Mouse (Mus musculus): ENCODE measurements around the gene Fbxo34. TPM values are rescaled to one million over a fixed set of nuclear protein-coding genes. Genes with fewer than 3 reads are reported as not detected.

The Fbxo34 gene
- polyA plus RNA-seq, 1 experiment, result 51.5 TPM

DNA sequence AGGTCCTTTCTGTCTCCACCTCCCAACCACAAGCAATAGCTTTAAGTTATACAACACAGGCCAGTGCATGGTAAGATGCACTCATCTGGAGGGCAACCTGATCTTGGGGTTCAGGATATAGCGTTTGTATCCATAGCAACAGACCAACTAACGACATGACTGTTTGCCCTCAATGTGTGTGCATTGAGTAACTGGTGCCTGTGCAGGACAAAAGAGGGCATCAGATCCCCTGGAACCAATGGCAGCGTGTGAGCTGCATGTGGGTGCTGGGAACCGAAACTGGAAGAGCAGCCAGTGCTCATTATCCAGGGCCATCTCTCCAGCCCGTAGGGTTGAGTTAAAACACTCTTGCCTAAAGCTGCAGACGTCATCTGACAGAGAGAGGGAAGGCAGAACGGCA is 38.5 kb downstream of the Fbxo34 start:
- Histone ChIP-seq H3K27ac (ENCODE audit: control insufficient read depth, insufficient read depth, low read depth, low read length) (no peak overlapping the region), H3K27me3 (ENCODE audit: control insufficient read depth, insufficient read depth, low read length) (no peaks in the 10 kb centered on the region), H3K36me3 (ENCODE audit: control insufficient read depth, insufficient read depth, low read length) (no peaks in the 10 kb centered on the region), H3K4me3 (ENCODE audit: control insufficient read depth, low read depth, low read length) (no peak overlapping the region), H3K4me1 (ENCODE audit: control insufficient read depth, insufficient read depth, low read length) (peaks cover 5% of the 10 kb centered on the region)
- TF ChIP-seq POLR2A (IDR thresholded peaks at IDR 0.05; ENCODE audit: control insufficient read depth, low read depth, low read length), result no peak
- TF ChIP-seq CTCF (IDR thresholded peaks at IDR 0.05; ENCODE audit: control insufficient read depth, insufficient read depth, insufficient replicate concordance, low read depth, low read length), result no peak

DNA sequence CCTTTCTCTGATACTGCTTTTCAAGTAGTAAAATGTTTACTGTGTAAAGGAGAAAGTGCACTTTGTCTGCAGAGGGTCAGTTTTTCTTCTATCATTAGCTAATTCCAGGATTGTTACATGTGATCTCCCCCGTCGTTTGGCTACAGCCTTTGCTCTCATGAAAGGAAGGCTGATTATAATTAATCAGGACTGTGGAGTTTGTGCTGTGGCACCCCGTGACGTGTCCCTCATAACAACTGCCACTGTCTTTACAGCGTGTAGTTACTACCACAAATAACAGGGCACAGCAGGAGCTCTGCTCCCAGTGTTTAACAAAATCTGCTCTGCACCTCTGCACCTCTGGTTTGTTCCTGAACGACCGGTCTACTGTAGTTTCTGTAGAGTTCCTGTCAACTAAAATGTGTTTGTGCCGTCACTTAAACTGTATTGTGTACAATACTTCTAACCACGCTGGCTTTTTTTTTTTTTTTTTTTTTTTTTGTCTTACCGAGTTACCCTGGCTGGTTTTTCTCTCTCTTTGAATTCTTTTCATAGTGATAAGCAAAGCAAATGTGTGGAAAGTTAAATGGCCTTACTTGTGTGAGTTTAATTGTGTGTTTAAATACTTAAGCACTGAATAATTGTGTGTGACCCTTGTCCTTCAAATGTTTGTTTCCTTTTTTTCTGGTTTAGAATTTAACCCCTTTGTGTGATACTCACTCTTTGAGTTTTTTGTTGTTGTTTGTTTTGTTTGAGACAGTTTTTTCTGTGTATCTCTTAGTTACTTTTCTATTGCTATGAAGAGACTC is 39.3 kb downstream of the Fbxo34 start:
- peaks cover 5% of the 10 kb centered on the region for H3K4me1 ChIP-seq (ENCODE audit: control insufficient read depth, insufficient read depth, low read length)
- no peaks in the 10 kb centered on the region for H3K36me3 ChIP-seq (ENCODE audit: control insufficient read depth, insufficient read depth, low read length)
- H3K4me3 ChIP-seq (ENCODE audit: control insufficient read depth, low read depth, low read length), result no peak overlapping the region
- H3K27me3 ChIP-seq (ENCODE audit: control insufficient read depth, insufficient read depth, low read length), result no peaks in the 10 kb centered on the region
- TF ChIP-seq CTCF (IDR thresholded peaks at IDR 0.05; ENCODE audit: control insufficient read depth, insufficient read depth, insufficient replicate concordance, low read depth, low read length) (no peak), POLR2A (IDR thresholded peaks at IDR 0.05; ENCODE audit: control insufficient read depth, low read depth, low read length) (no peak)
- H3K27ac ChIP-seq (ENCODE audit: control insufficient read depth, insufficient read depth, low read depth, low read length), result no peak overlapping the region

DNA sequence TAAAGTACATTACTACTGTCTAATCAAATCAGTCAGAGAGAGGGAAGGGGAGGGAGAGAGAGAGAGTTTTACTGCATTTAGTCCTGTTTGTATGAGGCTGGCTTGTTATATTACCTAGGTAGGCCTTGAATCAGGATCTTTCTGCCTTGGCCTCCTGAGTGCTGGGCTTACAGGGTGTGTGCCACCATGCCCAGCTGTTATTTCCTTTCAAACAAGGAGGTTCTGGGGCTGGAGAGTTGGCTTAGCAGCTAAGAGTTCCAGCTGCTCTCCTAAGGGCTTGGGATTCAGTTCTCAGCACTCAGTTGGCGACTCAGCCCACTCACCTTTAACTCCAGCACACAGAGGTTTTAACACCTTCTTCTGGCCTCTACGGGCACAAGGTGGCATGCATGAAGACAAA is 40.5 kb downstream of the Fbxo34 start:
- Histone ChIP-seq H3K36me3 (ENCODE audit: control insufficient read depth, insufficient read depth, low read length) (0 out of 2 replicates have a peak, but pooled peaks cover 1% of the 10 kb centered on the region), H3K4me1 (ENCODE audit: control insufficient read depth, insufficient read depth, low read length) (peaks cover 5% of the 10 kb centered on the region), H3K4me3 (ENCODE audit: control insufficient read depth, low read depth, low read length) (no peak overlapping the region), H3K27me3 (ENCODE audit: control insufficient read depth, insufficient read depth, low read length) (no peaks in the 10 kb centered on the region), H3K27ac (ENCODE audit: control insufficient read depth, insufficient read depth, low read depth, low read length) (no peak overlapping the region)
- TF ChIP-seq POLR2A (IDR thresholded peaks at IDR 0.05; ENCODE audit: control insufficient read depth, low read depth, low read length), result no peak
- no peak for TF ChIP-seq CTCF (IDR thresholded peaks at IDR 0.05; ENCODE audit: control insufficient read depth, insufficient read depth, insufficient replicate concordance, low read depth, low read length)

DNA sequence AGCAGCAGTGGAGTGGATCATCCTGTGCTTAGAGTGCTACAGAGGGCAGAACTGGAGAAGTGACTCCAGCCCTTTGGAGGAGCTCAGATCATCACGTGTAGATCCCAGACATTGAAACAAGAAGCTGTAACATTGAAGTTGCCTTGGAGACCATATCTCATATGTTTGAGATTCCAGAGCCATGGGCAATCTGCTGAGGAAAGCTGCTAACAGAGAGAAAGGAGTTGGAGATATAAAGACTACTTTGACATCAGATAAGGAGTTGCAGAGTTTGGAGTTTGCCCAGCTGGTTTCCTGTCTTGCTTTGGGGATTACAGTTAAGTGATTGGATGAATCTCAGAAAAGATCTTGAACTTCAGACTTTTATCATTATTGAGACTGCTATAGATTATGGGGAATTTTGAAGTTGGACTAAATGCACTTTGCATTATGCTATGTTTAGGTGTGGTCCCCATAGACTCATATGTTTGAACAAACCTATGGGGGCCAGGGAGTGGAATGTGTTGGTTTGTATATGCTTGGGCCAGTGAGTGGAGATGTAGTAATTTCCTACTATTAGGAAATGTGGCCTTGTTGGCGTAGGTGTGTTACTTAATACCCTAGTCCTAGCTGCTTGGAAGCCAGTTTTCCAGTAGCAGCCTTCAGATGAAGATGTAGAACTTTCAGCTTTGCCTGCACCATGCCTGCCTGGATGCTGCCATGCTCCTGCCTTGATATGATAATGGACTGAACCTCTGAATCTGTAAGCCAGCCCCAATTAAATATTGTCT is 43.6 kb downstream of the Fbxo34 start:
- Histone ChIP-seq H3K27me3 (ENCODE audit: control insufficient read depth, insufficient read depth, low read length) (no peaks in the 10 kb centered on the region), H3K4me3 (ENCODE audit: control insufficient read depth, low read depth, low read length) (no peak overlapping the region), H3K36me3 (ENCODE audit: control insufficient read depth, insufficient read depth, low read length) (0 out of 2 replicates have a peak, but pooled peaks cover 1% of the 10 kb centered on the region), H3K4me1 (ENCODE audit: control insufficient read depth, insufficient read depth, low read length) (peaks cover 2% of the 10 kb centered on the region), H3K27ac (ENCODE audit: control insufficient read depth, insufficient read depth, low read depth, low read length) (no peak overlapping the region)
- TF ChIP-seq POLR2A (IDR thresholded peaks at IDR 0.05; ENCODE audit: control insufficient read depth, low read depth, low read length) (no peak), CTCF (IDR thresholded peaks at IDR 0.05; ENCODE audit: control insufficient read depth, insufficient read depth, insufficient replicate concordance, low read depth, low read length) (no peak)

DNA sequence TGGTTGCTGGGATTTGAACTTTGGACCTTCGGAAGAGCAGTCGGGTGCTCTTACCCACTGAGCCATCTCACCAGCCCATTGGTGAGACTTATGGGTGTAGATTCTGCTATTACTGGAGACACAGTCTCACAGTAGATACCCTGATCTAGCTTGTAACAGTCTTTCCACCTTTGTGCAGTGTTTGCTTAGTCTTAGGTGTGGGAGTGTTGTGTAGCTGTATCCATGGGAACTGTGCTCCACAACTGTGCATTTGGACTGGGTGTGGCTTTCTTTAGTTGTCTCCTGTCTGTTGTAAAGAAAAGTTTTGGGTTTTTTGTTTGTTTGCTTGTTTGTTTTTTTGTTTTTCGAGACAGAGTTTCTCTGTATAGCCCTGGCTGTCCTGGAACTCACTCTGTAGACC is 45.7 kb downstream of the Fbxo34 start:
- H3K4me3 ChIP-seq (ENCODE audit: control insufficient read depth, low read depth, low read length), result no peak overlapping the region
- no peak overlapping the region for H3K27ac ChIP-seq (ENCODE audit: control insufficient read depth, insufficient read depth, low read depth, low read length)
- TF ChIP-seq POLR2A (IDR thresholded peaks at IDR 0.05; ENCODE audit: control insufficient read depth, low read depth, low read length), result no peak
- TF ChIP-seq CTCF (IDR thresholded peaks at IDR 0.05; ENCODE audit: control insufficient read depth, insufficient read depth, insufficient replicate concordance, low read depth, low read length), result no peak
- H3K36me3 ChIP-seq (ENCODE audit: control insufficient read depth, insufficient read depth, low read length), result 0 out of 2 replicates have a peak, but pooled peaks cover 1% of the 10 kb centered on the region
- no peaks in the 10 kb centered on the region for H3K4me1 ChIP-seq (ENCODE audit: control insufficient read depth, insufficient read depth, low read length)
- H3K27me3 ChIP-seq (ENCODE audit: control insufficient read depth, insufficient read depth, low read length), result no peaks in the 10 kb centered on the region

DNA sequence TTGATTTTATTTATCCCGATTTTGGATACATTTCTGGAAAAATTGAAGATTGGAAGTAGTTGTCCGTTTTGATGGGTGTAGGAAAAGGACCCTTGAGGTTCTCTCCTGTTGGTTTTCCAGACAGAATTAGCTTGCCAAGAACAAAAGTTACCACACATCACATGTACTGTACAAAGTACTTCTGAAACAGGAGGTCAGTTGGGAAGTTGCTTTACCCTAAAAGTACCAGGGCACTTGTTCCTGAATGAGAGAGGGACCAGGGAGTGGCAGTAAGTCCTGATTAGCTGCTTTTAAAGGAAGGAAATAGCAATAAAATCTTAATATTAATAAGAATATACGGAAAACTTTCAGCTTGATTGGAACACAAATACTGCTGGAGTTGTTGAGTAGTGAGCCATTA is 46.9 kb downstream of the Fbxo34 start:
- no peak overlapping the region for H3K27ac ChIP-seq (ENCODE audit: control insufficient read depth, insufficient read depth, low read depth, low read length)
- no peak overlapping the region for H3K4me3 ChIP-seq (ENCODE audit: control insufficient read depth, low read depth, low read length)
- TF ChIP-seq CTCF (IDR thresholded peaks at IDR 0.05; ENCODE audit: control insufficient read depth, insufficient read depth, insufficient replicate concordance, low read depth, low read length) (no peak), POLR2A (IDR thresholded peaks at IDR 0.05; ENCODE audit: control insufficient read depth, low read depth, low read length) (no peak)
- H3K4me1 ChIP-seq (ENCODE audit: control insufficient read depth, insufficient read depth, low read length), result no peaks in the 10 kb centered on the region
- no peaks in the 10 kb centered on the region for H3K27me3 ChIP-seq (ENCODE audit: control insufficient read depth, insufficient read depth, low read length)
- H3K36me3 ChIP-seq (ENCODE audit: control insufficient read depth, insufficient read depth, low read length), result 0 out of 2 replicates have a peak, but pooled peaks cover 1% of the 10 kb centered on the region

DNA sequence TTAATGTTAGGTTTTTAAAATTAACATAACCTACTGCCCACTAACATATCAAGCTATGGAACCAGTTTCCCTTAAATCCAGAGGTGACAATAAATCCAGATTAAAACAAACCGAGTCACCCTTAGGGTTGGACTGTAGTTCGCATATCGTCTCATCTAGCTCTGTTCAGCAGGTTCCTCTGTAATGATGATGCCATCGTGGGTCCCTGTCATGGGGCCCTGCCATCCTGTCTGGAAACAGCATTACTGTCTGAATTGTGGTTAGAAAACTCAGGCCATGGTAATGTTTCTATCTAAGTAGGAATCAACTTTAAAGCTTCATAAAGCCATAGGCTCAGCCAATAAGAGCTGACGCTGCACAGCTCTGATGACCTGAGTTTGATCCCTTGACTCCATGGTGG is 48.4 kb downstream of the Fbxo34 start:
- no peak overlapping the region for H3K4me3 ChIP-seq (ENCODE audit: control insufficient read depth, low read depth, low read length)
- H3K4me1 ChIP-seq (ENCODE audit: control insufficient read depth, insufficient read depth, low read length), result no peaks in the 10 kb centered on the region
- no peaks in the 10 kb centered on the region for H3K27me3 ChIP-seq (ENCODE audit: control insufficient read depth, insufficient read depth, low read length)
- 0 out of 2 replicates have a peak, but pooled peaks cover 1% of the 10 kb centered on the region for H3K36me3 ChIP-seq (ENCODE audit: control insufficient read depth, insufficient read depth, low read length)
- TF ChIP-seq POLR2A (IDR thresholded peaks at IDR 0.05; ENCODE audit: control insufficient read depth, low read depth, low read length) (no peak), CTCF (IDR thresholded peaks at IDR 0.05; ENCODE audit: control insufficient read depth, insufficient read depth, insufficient replicate concordance, low read depth, low read length) (no peak)
- no peak overlapping the region for H3K27ac ChIP-seq (ENCODE audit: control insufficient read depth, insufficient read depth, low read depth, low read length)
